ENCODE assay signal across 11 mouse cellular contexts in genomic region chr12:118849996-118850395, GRCm38 (mm10). TPM values are rescaled to one million over a fixed set of nuclear protein-coding genes. Genes with fewer than 3 reads are reported as not detected.
DNase-seq lines count a peak whose midpoint lies in the region; ATAC-seq lines count a peak whose summit lies in the region.
"Had no signal": no experiment of that assay in that cellular context is flagged by ENCODE, and none has a peak within 500 bp of the region (broad histone marks: within the 10 kb centered on the region; RNA-seq: fewer than 3 reads in every experiment).

No protein-coding gene starts in this region.

- H3K4me1 ChIP-seq in kidney, embryonic 15.5 days: peaks cover 39% of the 10 kb centered on the region
- H3K4me1 ChIP-seq in embryonic facial prominence, embryonic 12.5 days: peaks cover 10% of the 10 kb centered on the region
- peaks cover 16% of the 10 kb centered on the region for H3K4me1 ChIP-seq in hindbrain, embryonic 16.5 days (ENCODE audit: control insufficient read depth, insufficient read depth, low read depth, low read length)
- peaks cover 14% of the 10 kb centered on the region for H3K4me1 ChIP-seq in neural tube, embryonic 14.5 days (ENCODE audit: control insufficient read depth, insufficient read depth, low read length)

- no peak overlapping the region for H3K4me3 ChIP-seq in kidney, embryonic 15.5 days (replicated peaks)
- peak overlapping the region; percentile 30 for H3K4me3 ChIP-seq in embryonic facial prominence, embryonic 12.5 days
- H3K4me3 ChIP-seq in hindbrain, embryonic 16.5 days (ENCODE audit: low read length): peak overlapping the region; percentile 43
- peak overlapping the region; percentile 33 for H3K4me3 ChIP-seq in neural tube, embryonic 14.5 days (ENCODE audit: low read depth, low read length)

- peaks cover 92% of the 10 kb centered on the region for H3K27me3 ChIP-seq in kidney, embryonic 15.5 days
- H3K27me3 ChIP-seq in embryonic facial prominence, embryonic 12.5 days: peaks cover 68% of the 10 kb centered on the region
- peaks cover 29% of the 10 kb centered on the region for H3K27me3 ChIP-seq in hindbrain, embryonic 16.5 days (replicated peaks; ENCODE audit: control insufficient read depth, insufficient read depth, low read length)
- H3K27me3 ChIP-seq in neural tube, embryonic 14.5 days (ENCODE audit: control insufficient read depth, insufficient read depth, low read length): peaks cover 40% of the 10 kb centered on the region
- H3K27me3 ChIP-seq: CH12.LX had no signal

- H3K9ac ChIP-seq in kidney, embryonic 15.5 days: no peak overlapping the region
- no peak overlapping the region for H3K9ac ChIP-seq in embryonic facial prominence, embryonic 12.5 days
- no peak overlapping the region for H3K9ac ChIP-seq in hindbrain, embryonic 16.5 days (ENCODE audit: low read depth, low read length)
- peak overlapping the region; percentile 53 for H3K9ac ChIP-seq in neural tube, embryonic 14.5 days (replicated peaks; ENCODE audit: low read depth, low read length)

- DNase-seq in kidney, adult 8-10 months: no peak
- DNase-seq in left cerebral cortex, adult 8-10 months (ENCODE audit: low spot score in 2 of 2): no peak
- no peak for DNase-seq in ovary, adult 18-20 months (ENCODE audit: low spot score)
- no peak for DNase-seq in kidney, postnatal 10 days

- H3K27ac ChIP-seq in kidney, embryonic 15.5 days: no peak overlapping the region
- no peak overlapping the region for H3K27ac ChIP-seq in embryonic facial prominence, embryonic 12.5 days
- H3K27ac ChIP-seq in hindbrain, embryonic 16.5 days (ENCODE audit: low read depth, low read length): no peak overlapping the region
- H3K27ac ChIP-seq in neural tube, embryonic 14.5 days (ENCODE audit: low read depth, low read length): no peak overlapping the region

- ATAC-seq in kidney, embryonic 15.5 days (replicated peaks; ENCODE audit: low FRiP score): peak; percentile 10; the same call in 1 of the 2 replicates
- no peak for ATAC-seq in embryonic facial prominence, embryonic 12.5 days (ENCODE audit: insufficient number of reproducible peaks, insufficient read depth, low FRiP score, low TSS enrichment)
- peak; percentile 19; the same call in 1 of the 2 replicates for ATAC-seq in hindbrain, embryonic 16.5 days
- 0 out of 2 replicates have a peak, but pooled peaks have one; percentile 15 for ATAC-seq in neural tube, embryonic 14.5 days (ENCODE audit: low read depth)

- 2% methylated on average over 11 of the region's 11 CpGs for WGBS in kidney, embryonic 15.5 days
- 2% methylated on average over 11 of the region's 11 CpGs for WGBS in embryonic facial prominence, embryonic 12.5 days
- under 1% methylated on average over 11 of the region's 11 CpGs for WGBS in hindbrain, embryonic 16.5 days
- under 1% methylated on average over 11 of the region's 11 CpGs for WGBS in neural tube, embryonic 14.5 days

- H3K9me3 ChIP-seq in kidney, embryonic 15.5 days (replicated peaks): no peaks in the 10 kb centered on the region
- no peaks in the 10 kb centered on the region for H3K9me3 ChIP-seq in embryonic facial prominence, embryonic 12.5 days
- H3K9me3 ChIP-seq in hindbrain, embryonic 16.5 days (ENCODE audit: control insufficient read depth, low read length): no peaks in the 10 kb centered on the region
- no peaks in the 10 kb centered on the region for H3K9me3 ChIP-seq in neural tube, embryonic 14.5 days (ENCODE audit: control insufficient read depth, low read length)

- H3K36me3 ChIP-seq in kidney, embryonic 15.5 days: no peaks in the 10 kb centered on the region
- no peaks in the 10 kb centered on the region for H3K36me3 ChIP-seq in embryonic facial prominence, embryonic 12.5 days
- no peaks in the 10 kb centered on the region for H3K36me3 ChIP-seq in hindbrain, embryonic 16.5 days (ENCODE audit: control insufficient read depth, insufficient read depth, low read length)
- no peaks in the 10 kb centered on the region for H3K36me3 ChIP-seq in neural tube, embryonic 14.5 days (ENCODE audit: control insufficient read depth, insufficient read depth, low read length)

- H3K4me2 ChIP-seq in kidney, embryonic 15.5 days: no peak overlapping the region
- no peak overlapping the region; the same call in 1 of the 2 replicates for H3K4me2 ChIP-seq in embryonic facial prominence, embryonic 12.5 days (replicated peaks)
- H3K4me2 ChIP-seq in hindbrain, embryonic 16.5 days (ENCODE audit: low read length): no peak overlapping the region
- 0 out of 2 replicates have a peak overlapping the region, but pooled peaks have one; percentile 0 for H3K4me2 ChIP-seq in neural tube, embryonic 14.5 days (ENCODE audit: low read depth, low read length)

RNA-seq across cellular contexts. Expression of gene Sp8, which starts 3.9 kb away (rescaled TPM):
- polyA plus RNA-seq in kidney, embryonic 15.5 days (2015; fragmentation: Nextera tagmentation; extraction: Ambion mirVana): not detected in 2 replicates
- polyA plus RNA-seq in embryonic facial prominence, embryonic 12.5 days (2016; fragmentation: Nextera tagmentation; extraction: Ambion mirVana): 5.1 and 5.8 TPM in 2 replicates
- 1.6 and 2.5 TPM in 2 replicates for polyA plus RNA-seq in hindbrain, embryonic 16.5 days (2015; fragmentation: Nextera tagmentation; extraction: Ambion mirVana)
- polyA plus RNA-seq in neural tube, embryonic 14.5 days (2014; fragmentation: Nextera tagmentation; extraction: Ambion mirVana): 3.7 and 4.7 TPM in 2 replicates
- 1 to 10 TPM; 1.7 to 3.9 (median 2.8) TPM for total RNA-seq in left cerebral cortex, adult 8-10 months (2022)
- total RNA-seq: CH12.LX had no signal
- polyA plus RNA-seq: heart, postnatal 0 days; testis, adult 2 months had no signal
